Mouse (Mus musculus) MEL (cell line): ENCODE measurements around the gene Efcab5. TPM values are rescaled to one million over a fixed set of nuclear protein-coding genes. Genes with fewer than 3 reads are reported as not detected.

Experiments
- DNase-seq: peaks from one replicate; pipeline ENCODE4 v3.0.0; 2011; ENCODE audit warnings: low read depth, low spot score
- H3K27ac ChIP-seq: 2 replicates; pipeline ENCODE4 v1.5.1; 2012; ENCODE audit warnings: low read depth, mild to moderate bottlenecking, control low read depth, low read length, moderate library complexity; ENCODE audit not compliant: control insufficient read depth
- H3K27me3 ChIP-seq, 2 experiments: fragments of 150-350 bp in 1 of 2; sonication (generic) in 1 of 2; 2 replicates each; pipeline ENCODE4 v1.6.1; 2012; ENCODE audit warnings: low read length in 2 of 2, mild to moderate bottlenecking in 2 of 2, improper control_type of control experiment in 1 of 2, moderate library complexity in 1 of 2; ENCODE audit not compliant: insufficient read depth in 2 of 2, control insufficient read depth in 1 of 2
- H3K36me3 ChIP-seq, 2 experiments: 2 replicates each; pipeline ENCODE4 v1.6.1; 2012 to 2014; ENCODE audit warnings: low read length in 2 of 2, improper control_type of control experiment in 1 of 2, inconsistent platforms in 1 of 2, mild to moderate bottlenecking in 1 of 2; ENCODE audit not compliant: insufficient read depth in 2 of 2, control insufficient read depth in 1 of 2
- H3K4me1 ChIP-seq, 2 experiments: fragments of 150-350 bp in 1 of 2; sonication (generic) in 1 of 2; 2 replicates each; pipeline ENCODE4 v1.6.1; 2012; ENCODE audit warnings: low read length in 2 of 2, improper control_type of control experiment in 1 of 2, mild to moderate bottlenecking in 1 of 2; ENCODE audit not compliant: insufficient read depth in 2 of 2, control insufficient read depth in 1 of 2
- H3K4me3 ChIP-seq, 2 experiments: fragments of 150-350 bp in 1 of 2; sonication (generic) in 1 of 2; 2 replicates each; pipeline ENCODE4 v1.5.1; 2012; ENCODE audit warnings: low read depth in 2 of 2, low read length in 2 of 2, mild to moderate bottlenecking in 2 of 2, moderate library complexity in 2 of 2, control low read depth in 1 of 2, improper control_type of control experiment in 1 of 2; ENCODE audit not compliant: control insufficient read depth in 1 of 2, insufficient read depth in 1 of 2
- H3K79me2 ChIP-seq: 2 replicates; pipeline ENCODE4 v1.6.1; 2012; ENCODE audit warnings: mild to moderate bottlenecking, low read length, moderate library complexity; ENCODE audit not compliant: control insufficient read depth, poor library complexity, insufficient read depth
- H3K9ac ChIP-seq: 2 replicates; pipeline ENCODE4 v1.6.1; 2012; ENCODE audit warnings: low read depth, mild to moderate bottlenecking, control low read depth, low read length, moderate library complexity; ENCODE audit not compliant: control insufficient read depth, poor library complexity, severe bottlenecking
- H3K9me3 ChIP-seq: fragments of 150-350 bp; sonication (generic); replicated peaks from 2 replicates; pipeline ENCODE4 v1.6.1; 2012; ENCODE audit warnings: mild to moderate bottlenecking, low read length, improper control_type of control experiment, moderate library complexity; ENCODE audit not compliant: insufficient read depth
- CHD1 ChIP-seq: IDR thresholded peaks from 2 replicates; pipeline ENCODE4 v1.6.1; 2012; ENCODE audit warnings: low read depth, mild to moderate bottlenecking, inconsistent platforms, low read length, improper control_type of control experiment
- CHD2 ChIP-seq: IDR thresholded peaks from 2 replicates; pipeline ENCODE4 v1.6.1; 2011; ENCODE audit warnings: low read length, improper control_type of control experiment
- ELF1 ChIP-seq: IDR thresholded peaks from 2 replicates; pipeline ENCODE4 v1.6.1; 2014; ENCODE audit warnings: low read depth, mild to moderate bottlenecking, inconsistent platforms, low read length, improper control_type of control experiment, moderate library complexity
- EP300 ChIP-seq, 2 experiments: IDR thresholded peaks; 2 replicates each; pipeline ENCODE4 v1.6.1; 2011; ENCODE audit warnings: improper control_type of control experiment in 2 of 2, low read length in 2 of 2, low read depth in 1 of 2, mild to moderate bottlenecking in 1 of 2
- GATA1 ChIP-seq: IDR thresholded peaks from 2 replicates; pipeline ENCODE4 v1.6.1; 2011; ENCODE audit warnings: low read depth, low read length, improper control_type of control experiment
- HCFC1 ChIP-seq: IDR thresholded peaks from 2 replicates; pipeline ENCODE4 v1.6.1; 2012; ENCODE audit warnings: low read depth, mild to moderate bottlenecking, inconsistent platforms, low read length, improper control_type of control experiment, moderate library complexity
- KAT2A ChIP-seq: conservative IDR thresholded peaks from 2 replicates; pipeline ENCODE4 v1.6.1; 2012; ENCODE audit warnings: low read depth, low read length, improper control_type of control experiment, inconsistent platforms
- MYC ChIP-seq: IDR thresholded peaks from 2 replicates; pipeline ENCODE4 v1.6.1; 2011; ENCODE audit warnings: low read depth, mild to moderate bottlenecking, low read length, improper control_type of control experiment, moderate library complexity
- NRF1 ChIP-seq: IDR thresholded peaks from 2 replicates; pipeline ENCODE4 v1.6.1; 2014; ENCODE audit warnings: low read depth, mild to moderate bottlenecking, inconsistent platforms, low read length, improper control_type of control experiment, moderate library complexity; ENCODE audit not compliant: poor library complexity, insufficient read depth, severe bottlenecking
- POLR2A ChIP-seq, 2 experiments: IDR thresholded peaks; 2 replicates each; pipeline ENCODE4 v1.6.1; 2011 to 2012; ENCODE audit warnings: low read length in 2 of 2, mild to moderate bottlenecking in 2 of 2, control low read depth in 1 of 2, improper control_type of control experiment in 1 of 2, low read depth in 1 of 2, moderate library complexity in 1 of 2; ENCODE audit not compliant: control insufficient read depth in 1 of 2, insufficient read depth in 1 of 2, poor library complexity in 1 of 2
- RAD21 ChIP-seq: IDR thresholded peaks from 2 replicates; pipeline ENCODE4 v1.6.1; 2011; ENCODE audit warnings: mild to moderate bottlenecking, low read depth, low read length, improper control_type of control experiment
- TCF12 ChIP-seq: IDR thresholded peaks from 2 replicates; pipeline ENCODE4 v1.6.1; 2014; ENCODE audit warnings: low read depth, mild to moderate bottlenecking, inconsistent platforms, low read length, improper control_type of control experiment, moderate library complexity
- USF2 ChIP-seq, 2 experiments: IDR thresholded peaks; 2 replicates each; pipeline ENCODE4 v1.6.1; 2011 to 2012; ENCODE audit warnings: improper control_type of control experiment in 2 of 2, low read length in 2 of 2, borderline replicate concordance in 1 of 2, inconsistent platforms in 1 of 2, low read depth in 1 of 2, mild to moderate bottlenecking in 1 of 2; ENCODE audit not compliant: insufficient read depth in 1 of 2
- ZKSCAN1 ChIP-seq: IDR thresholded peaks from 2 replicates; pipeline ENCODE4 v1.6.1; 2012; ENCODE audit warnings: low read depth, mild to moderate bottlenecking, inconsistent platforms, low read length, improper control_type of control experiment, moderate library complexity
- ZMIZ1 ChIP-seq: IDR thresholded peaks from 2 replicates; pipeline ENCODE4 v1.6.1; 2012; ENCODE audit warnings: low read depth, mild to moderate bottlenecking, inconsistent platforms, low read length, improper control_type of control experiment, moderate library complexity
- ZNF384 ChIP-seq: IDR thresholded peaks from 2 replicates; pipeline ENCODE4 v1.6.1; 2012; ENCODE audit warnings: low read depth, mild to moderate bottlenecking, inconsistent platforms, low read length, improper control_type of control experiment
- polyA plus RNA-seq, 2 experiments: library from polyadenylated mRNA; stranded (reverse) in 1 of 2; unstranded in 1 of 2; fragments of >175 nt in 1 of 2; fragments of >200 nt in 1 of 2; gene quantifications; 2 replicates each; pipeline versions ENCODE4 v1.2.1 to v1.2.4; 2012; ENCODE audit warnings: low replicate concordance in 2 of 2, low read depth in 1 of 2; ENCODE audit not compliant: insufficient read length in 2 of 2, insufficient read depth in 1 of 2, missing spikeins in 1 of 2
- total RNA-seq: library from RNA; depleted of rRNA; stranded (reverse); fragments of 300-350 nt; gene quantifications from 2 replicates; pipeline ENCODE4 v1.2.3, GENCODE M21; 2012

Gene Efcab5
- total and polyA plus RNA-seq, 3 experiments: 0.27 to 0.29 TPM; not detected in 1

DNA sequence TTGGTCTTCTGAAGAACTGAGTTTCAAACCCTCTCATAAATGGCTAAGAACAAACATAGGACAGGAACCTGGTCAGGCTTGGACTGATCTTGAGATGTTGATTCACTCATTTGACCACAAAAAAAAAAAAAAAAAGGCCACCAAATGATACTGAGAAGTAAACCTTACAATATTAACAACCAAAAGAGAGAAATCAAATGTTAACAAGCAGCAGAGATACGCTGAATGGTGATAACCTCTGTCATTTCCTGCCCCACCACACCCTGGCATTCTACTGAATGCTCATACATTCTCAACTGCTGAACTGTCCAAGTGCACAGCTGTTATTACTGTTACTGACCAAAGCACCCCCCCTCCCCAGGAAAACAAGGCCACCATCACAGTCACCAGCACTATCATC is 11.9 kb upstream of the Efcab5 start (continued):
- TF ChIP-seq KAT2A: no peak
- TF ChIP-seq USF2 (IDR thresholded peaks at IDR 0.05; ENCODE audit: borderline replicate concordance in 1 of 2, insufficient read depth in 1 of 2, low read depth in 1 of 2, low read length in 2 of 2): no peak

DNA sequence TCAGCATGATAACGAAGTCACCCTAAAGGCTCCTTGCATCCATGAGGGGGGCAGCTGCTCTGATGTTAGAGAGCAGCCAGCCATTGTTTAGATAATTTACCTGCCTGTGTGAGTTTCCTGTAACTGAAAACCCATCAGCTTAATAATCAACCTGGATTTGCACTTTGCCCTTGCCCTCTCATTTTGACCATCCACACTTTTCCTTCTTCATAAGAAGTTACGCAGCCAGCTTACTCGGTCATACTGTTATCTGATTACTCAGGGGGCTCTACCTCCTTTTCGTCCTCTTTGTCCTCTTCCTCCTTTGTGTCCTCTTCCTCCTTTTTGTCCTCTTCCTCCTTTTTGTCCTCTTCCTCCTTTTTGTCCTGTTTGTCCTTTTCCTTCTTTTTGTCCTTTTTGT is 10.9 kb upstream of the Efcab5 start:
- Histone ChIP-seq H3K27ac (no peak overlapping the region), H3K4me3 (no peak overlapping the region)
- peak; percentile 39 for DNase-seq
- TF ChIP-seq EP300 (IDR thresholded peaks at IDR 0.05; ENCODE audit: low read depth in 1 of 2, low read length in 2 of 2) (peak in 1 of 2 experiments; percentile 71; a peak in 1 of 4 replicates), ZKSCAN1 (no peak), ZNF384 (no peak), CHD1 (no peak), MYC (no peak), RAD21 (no peak), ZMIZ1 (no peak), GATA1 (peak; percentile 65), ELF1 (0 out of 2 replicates have a peak, but pooled peaks have one; percentile 24), TCF12 (no peak), CHD2 (no peak), POLR2A (IDR thresholded peaks at IDR 0.05; ENCODE audit: control insufficient read depth in 1 of 2, insufficient read depth in 1 of 2, low read depth in 1 of 2, low read length in 2 of 2, poor library complexity in 1 of 2) (no peak), KAT2A (no peak), NRF1 (no peak), HCFC1 (no peak)
- TF ChIP-seq, all 39 proteins: peak for 3
- H3K9ac ChIP-seq: no peak overlapping the region
- no peaks in the 10 kb centered on the region for H3K27me3 ChIP-seq
- H3K79me2 ChIP-seq: no peaks in the 10 kb centered on the region
- no peaks in the 10 kb centered on the region for H3K9me3 ChIP-seq
- peaks cover 0 to 20% of the 10 kb centered on the region in 2 experiments; a peak in 2 of 4 replicates for H3K36me3 ChIP-seq
- H3K4me1 ChIP-seq: peaks cover 8 to 20% of the 10 kb centered on the region in 2 experiments
